Mouse (Mus musculus) urinary bladder, postnatal 4 days (tissue): Measurements from ENCODE around the gene Kctd21.

Source experiments
- DNase-seq, 2 experiments: peaks; one replicate each; pipeline ENCODE4 v3.0.0; 2021 to 2022; ENCODE audit warnings: low spot score in 2 of 2

The Kctd21 gene

GRCm38 (mm10) chr7:97386106-97386805 lies 54.1 kb downstream of the Kctd21 start:
- no peak for DNase-seq

- DNase-seq: no peak
These were observed 54.8 kb downstream of the Kctd21 start for GRCm38 (mm10) chr7:97386806-97387370.

GRCm38 (mm10) chr7:97387561-97388147 lies 55.5 kb downstream of the Kctd21 start:
- no peak for DNase-seq

GRCm38 (mm10) chr7:97388541-97388940 lies 56.4 kb downstream of the Kctd21 start:
- DNase-seq: no peak

- no peak for DNase-seq
These were observed 59.4 kb downstream of the Kctd21 start for GRCm38 (mm10) chr7:97391293-97392078.

- DNase-seq: no peak
These were observed 59.9 kb downstream of the Kctd21 start for GRCm38 (mm10) chr7:97392079-97392445.

GRCm38 (mm10) chr7:97394375-97394774 lies 62.2 kb downstream of the Kctd21 start:
- DNase-seq: no peak

- DNase-seq: no peak
These were observed 66.8 kb downstream of the Kctd21 start for GRCm38 (mm10) chr7:97398943-97399342.
